20 mouse cellular contexts compared by ENCODE assay signal in the genomic region with DNA sequence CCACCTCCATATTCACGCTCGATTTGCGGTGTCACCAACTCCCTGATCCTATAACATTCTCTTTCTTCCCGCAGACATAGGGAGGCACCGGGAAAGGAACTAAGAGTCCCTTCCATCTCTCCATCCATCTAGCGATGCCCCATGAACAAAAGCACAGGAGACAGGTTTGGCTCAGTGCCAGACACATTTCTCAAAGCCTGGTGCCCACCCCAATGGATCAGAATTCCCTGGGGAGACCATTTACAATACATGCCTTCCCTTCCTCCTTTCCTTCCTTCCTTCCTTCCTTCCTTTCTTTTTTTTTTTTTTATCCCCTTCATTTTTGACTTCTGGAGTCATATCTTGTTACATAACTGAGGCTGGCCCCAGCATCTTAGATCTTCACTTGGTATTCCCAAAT. TPM values are rescaled to one million over a fixed set of nuclear protein-coding genes. Genes with fewer than 3 reads are reported as not detected.
DNase-seq lines count a peak whose midpoint lies in the region; ATAC-seq and TF ChIP-seq lines count a peak whose summit lies in the region.
"Had no signal": no experiment of that assay in that cellular context is flagged by ENCODE, and none has a peak within 500 bp of the region (broad histone marks: within the 10 kb centered on the region; RNA-seq: fewer than 3 reads in every experiment).

No protein-coding gene starts in this region.

- H3K27ac ChIP-seq in heart, embryonic 12.5 days (ENCODE audit: poor library complexity, severe bottlenecking): no peak overlapping the region
- 0 out of 2 replicates have a peak overlapping the region, but pooled peaks have one; percentile 17 for H3K27ac ChIP-seq in kidney, adult 2 months (ENCODE audit: insufficient read depth, low read depth, low read length)
- H3K27ac ChIP-seq in neural tube, embryonic 12.5 days: no peak overlapping the region
- peak overlapping the region; percentile 94 for H3K27ac ChIP-seq in stomach, embryonic 16.5 days (ENCODE audit: low read length)

- H3K9me3 ChIP-seq in heart, embryonic 12.5 days (replicated peaks): no peaks in the 10 kb centered on the region
- H3K9me3 ChIP-seq in neural tube, embryonic 12.5 days: no peaks in the 10 kb centered on the region
- H3K9me3 ChIP-seq in stomach, embryonic 16.5 days (replicated peaks; ENCODE audit: control insufficient read depth, low read length): no peaks in the 10 kb centered on the region
- H3K9me3 ChIP-seq: limb, embryonic 13.5 days had no signal

- DNase-seq in heart, postnatal 10 days: no peak
- no peak for DNase-seq in kidney, adult 2 months
- DNase-seq in kidney, postnatal 25 days: no peak
- DNase-seq in neural tube, embryonic 10.5 days (ENCODE audit: extremely low spot score, low spot score): no peak
- no peak for DNase-seq in thymus, postnatal 25 days
- DNase-seq: adrenal gland, postnatal 25 days; cerebellum, postnatal 36 days; kidney, adult 9 months; layer of hippocampus, postnatal 36 days had no signal

- ATAC-seq in heart, embryonic 12.5 days (ENCODE audit: insufficient number of reproducible peaks, low FRiP score): no peak
- ATAC-seq in neural tube, embryonic 12.5 days (ENCODE audit: low FRiP score, low read depth): no peak
- ATAC-seq in stomach, embryonic 16.5 days (ENCODE audit: insufficient read depth, low FRiP score): no peak
- ATAC-seq: forebrain, embryonic 14.5 days; midbrain, embryonic 16.5 days had no signal

- H3K4me3 ChIP-seq in heart, embryonic 12.5 days: no peak overlapping the region
- H3K4me3 ChIP-seq in kidney, adult 2 months (ENCODE audit: insufficient read depth, low read depth, low read length): no peak overlapping the region
- H3K4me3 ChIP-seq in neural tube, embryonic 12.5 days: no peak overlapping the region
- no peak overlapping the region; the same call in 1 of the 2 replicates for H3K4me3 ChIP-seq in stomach, embryonic 16.5 days (replicated peaks; ENCODE audit: low read length)
- H3K4me3 ChIP-seq: limb, embryonic 13.5 days had no signal

- H3K4me2 ChIP-seq in heart, embryonic 12.5 days: peak overlapping the region; percentile 42
- peak overlapping the region; percentile 4; the same call in 1 of the 2 replicates for H3K4me2 ChIP-seq in neural tube, embryonic 12.5 days (replicated peaks)
- H3K4me2 ChIP-seq in stomach, embryonic 16.5 days (ENCODE audit: low read depth, low read length): peak overlapping the region; percentile 42
- H3K4me2 ChIP-seq: limb, embryonic 13.5 days had no signal

- TF ChIP-seq POLR2A in kidney, adult 2 months (IDR thresholded peaks at IDR 0.05; ENCODE audit: low read depth, low read length): no peak

- H3K27me3 ChIP-seq in heart, embryonic 12.5 days (replicated peaks): peaks cover 60% of the 10 kb centered on the region
- no peaks in the 10 kb centered on the region for H3K27me3 ChIP-seq in kidney, adult 2 months (replicated peaks; ENCODE audit: control insufficient read depth, insufficient read depth, low read length)
- H3K27me3 ChIP-seq in neural tube, embryonic 12.5 days (replicated peaks): peaks cover 42% of the 10 kb centered on the region
- H3K27me3 ChIP-seq in stomach, embryonic 16.5 days (ENCODE audit: control insufficient read depth, insufficient read depth, low read length): 0 out of 2 replicates have a peak, but pooled peaks cover 3% of the 10 kb centered on the region

- no peak overlapping the region for H3K9ac ChIP-seq in heart, embryonic 12.5 days
- no peak overlapping the region for H3K9ac ChIP-seq in neural tube, embryonic 12.5 days
- peak overlapping the region; percentile 59 for H3K9ac ChIP-seq in stomach, embryonic 16.5 days (ENCODE audit: low read length)
- H3K9ac ChIP-seq: limb, embryonic 13.5 days had no signal

- no peak for TF ChIP-seq CTCF in kidney, adult 2 months (conservative IDR thresholded peaks at IDR 0.05; ENCODE audit: insufficient read depth, insufficient read length, low read depth, low read length)

- H3K4me1 ChIP-seq in heart, embryonic 12.5 days (replicated peaks): peaks cover 50% of the 10 kb centered on the region
- H3K4me1 ChIP-seq in kidney, adult 2 months (ENCODE audit: control insufficient read depth, insufficient read depth, low read length): peaks cover 2% of the 10 kb centered on the region
- H3K4me1 ChIP-seq in neural tube, embryonic 12.5 days: peaks cover 29% of the 10 kb centered on the region
- peaks cover 68% of the 10 kb centered on the region for H3K4me1 ChIP-seq in stomach, embryonic 16.5 days (ENCODE audit: control insufficient read depth, insufficient read depth, low read length)

- WGBS in heart, embryonic 12.5 days: 58% methylated on average over 6 of the region's 6 CpGs
- WGBS in kidney, adult 2 months: 31% methylated on average over 6 of the region's 6 CpGs
- 53% methylated on average over 6 of the region's 6 CpGs for WGBS in neural tube, embryonic 12.5 days
- WGBS in stomach, embryonic 16.5 days: 61% methylated on average over 6 of the region's 6 CpGs

- H3K36me3 ChIP-seq in heart, embryonic 12.5 days: no peaks in the 10 kb centered on the region
- H3K36me3 ChIP-seq in kidney, adult 2 months (ENCODE audit: control insufficient read depth, insufficient read depth, low read length): no peaks in the 10 kb centered on the region
- no peaks in the 10 kb centered on the region for H3K36me3 ChIP-seq in neural tube, embryonic 12.5 days
- no peaks in the 10 kb centered on the region for H3K36me3 ChIP-seq in stomach, embryonic 16.5 days (ENCODE audit: control insufficient read depth, insufficient read depth, low read length)
- H3K36me3 ChIP-seq: G1E; limb, embryonic 13.5 days had no signal

- intact Hi-C loops in heart, postnatal 10 days (cut with DNase I): no loop called here

RNA-seq across cellular contexts. Expression of a gene that starts 3.7 kb away (rescaled TPM):
- polyA plus RNA-seq in heart, embryonic 12.5 days (2016; fragmentation: Nextera tagmentation; extraction: Ambion mirVana): 3.1 and 3.6 TPM in 2 replicates
- 10 to 100 TPM; 27.1 to 36.6 TPM for total RNA-seq in heart, postnatal 10 days (2021)
- 33.4 and 34.1 TPM in 2 replicates for polyA plus RNA-seq in kidney, adult 2 months (2012; rRNA removed)
- polyA plus RNA-seq in neural tube, embryonic 12.5 days (2016; fragmentation: Nextera tagmentation; extraction: Ambion mirVana): 8.3 and 10.2 TPM in 2 replicates
- polyA plus RNA-seq in stomach, embryonic 16.5 days (2015; fragmentation: Nextera tagmentation; extraction: Ambion mirVana): 34.9 and 39.3 TPM in 2 replicates

RNA-seq across cellular contexts. Expression of a gene that starts 16.5 kb away (rescaled TPM):
- not detected in 2 replicates for polyA plus RNA-seq in heart, embryonic 12.5 days (2016; fragmentation: Nextera tagmentation; extraction: Ambion mirVana)
- total RNA-seq in heart, postnatal 10 days (2021): not detected
- polyA plus RNA-seq in kidney, adult 2 months (2012; rRNA removed): not detected in 2 replicates
- polyA plus RNA-seq in neural tube, embryonic 12.5 days (2016; fragmentation: Nextera tagmentation; extraction: Ambion mirVana): not detected in 2 replicates
- polyA plus RNA-seq in stomach, embryonic 16.5 days (2015; fragmentation: Nextera tagmentation; extraction: Ambion mirVana): not detected in 2 replicates
- total RNA-seq: G1E; gastrocnemius, adult 8-10 months; layer of hippocampus, postnatal 36 days; neutrophil, adult 5-6 weeks had no signal
- polyA plus RNA-seq: C2C12; forebrain, embryonic 14.5 days; G1E; limb, embryonic 13.5 days; midbrain, embryonic 16.5 days; urinary bladder, adult 2 months had no signal

RNA-seq across cellular contexts. Expression of a gene that starts 41.8 kb away (rescaled TPM):
- polyA plus RNA-seq in heart, embryonic 12.5 days (2016; fragmentation: Nextera tagmentation; extraction: Ambion mirVana): 6.8 TPM in 2 replicates
- total RNA-seq in heart, postnatal 10 days (2021): 10 to 100 TPM; 18.7 to 20.9 TPM
- polyA plus RNA-seq in kidney, adult 2 months (2012; rRNA removed): 37.0 and 37.2 TPM in 2 replicates
- 15.9 and 17.6 TPM in 2 replicates for polyA plus RNA-seq in neural tube, embryonic 12.5 days (2016; fragmentation: Nextera tagmentation; extraction: Ambion mirVana)
- polyA plus RNA-seq in stomach, embryonic 16.5 days (2015; fragmentation: Nextera tagmentation; extraction: Ambion mirVana): 11.6 and 12.1 TPM in 2 replicates
- polyA plus RNA-seq: G1E had no signal

RNA-seq across cellular contexts. Expression of a gene that starts 53.7 kb away (rescaled TPM):
- 0.10 and 0.15 TPM in 2 replicates for polyA plus RNA-seq in heart, embryonic 12.5 days (2016; fragmentation: Nextera tagmentation; extraction: Ambion mirVana)
- 1 to 10 TPM; 3.5 to 3.9 TPM for total RNA-seq in heart, postnatal 10 days (2021)
- 8.6 and 9.6 TPM in 2 replicates for polyA plus RNA-seq in kidney, adult 2 months (2012; rRNA removed)
- polyA plus RNA-seq in neural tube, embryonic 12.5 days (2016; fragmentation: Nextera tagmentation; extraction: Ambion mirVana): 0.55 and 0.84 TPM in 2 replicates
- polyA plus RNA-seq in stomach, embryonic 16.5 days (2015; fragmentation: Nextera tagmentation; extraction: Ambion mirVana): 0.05 and 0.10 TPM in 2 replicates
- polyA plus RNA-seq: forebrain, embryonic 14.5 days; G1E had no signal

Comparison
In these comparisons a context has a peak if more than half of its experiments do, and no peak if none do; other contexts are left out.
1. H3K27ac ChIP-seq: peak in kidney, adult 2 months (single experiment) and stomach, embryonic 16.5 days (single experiment); none in heart, embryonic 12.5 days (single experiment) and neural tube, embryonic 12.5 days (single experiment).
2. Peak in every context shown above with its lines, with median percentiles within 50 percentile points of each other: H3K4me2 ChIP-seq.